ENCODE assay signal across 15 mouse cellular contexts in the genomic region with DNA sequence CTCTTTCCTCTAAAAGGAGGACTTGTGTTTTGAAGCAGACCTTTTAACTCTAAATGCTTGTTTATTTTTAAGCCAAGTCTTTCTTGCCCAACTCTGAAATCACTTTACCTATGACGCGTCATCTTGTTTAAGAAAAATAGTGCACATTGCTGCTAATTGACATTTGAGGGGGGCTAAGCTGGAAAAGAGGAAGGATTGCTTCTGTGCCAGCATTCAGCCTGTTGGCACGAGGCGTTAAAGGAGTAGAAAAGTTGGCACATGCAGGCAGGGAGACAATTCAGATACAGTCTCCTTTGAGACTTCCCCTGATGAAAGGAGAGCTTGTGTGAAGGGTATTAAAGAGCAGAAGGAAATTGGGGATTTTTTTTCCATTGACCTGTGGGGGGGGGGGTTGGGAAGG. TPM values are rescaled to one million over a fixed set of nuclear protein-coding genes. Genes with fewer than 3 reads are reported as not detected.
DNase-seq lines count a peak whose midpoint lies in the region.
"Had no signal": no experiment of that assay in that cellular context is flagged by ENCODE, and none has a peak within 500 bp of the region (broad histone marks: within the 10 kb centered on the region; RNA-seq: fewer than 3 reads in every experiment).

No protein-coding gene starts in this region.

- peak; percentile 22 to 29 for DNase-seq in cerebellum, postnatal 14 days
- DNase-seq in cerebellum, postnatal 4 days (ENCODE audit: low spot score in 2 of 2) = no peak
- peak; percentile 10 for DNase-seq in layer of hippocampus, adult 9-11 months
- DNase-seq in layer of hippocampus, adult 11-12 months (ENCODE audit: low spot score) = no peak
- DNase-seq in right cerebral cortex, postnatal 10 days (ENCODE audit: low spot score in 2 of 2) = peak; percentile 59 to 68
- DNase-seq in right cerebral cortex, adult 2 months (ENCODE audit: low spot score in 2 of 2) = no peak
- DNase-seq in heart, postnatal 4 days = no peak
- DNase-seq: cerebellum, adult 11-12 months; heart, postnatal 36 days; kidney, adult 11 months; kidney, postnatal 36 days; lung, adult 2 months; right cerebral cortex, postnatal 14 days; thymus, postnatal 36 days had no signal

RNA-seq across cellular contexts. Expression of a gene that starts 3.2 kb away (rescaled TPM):
- total RNA-seq in heart, postnatal 4 days (2021) = not detected
- total RNA-seq: gastrocnemius, postnatal 4 days; heart, postnatal 36 days had no signal

Comparison
In these comparisons a context has a peak if more than half of its experiments do, and no peak if none do; other contexts are left out.
1. DNase-seq: peak in cerebellum, postnatal 14 days (2 of 2), layer of hippocampus, adult 9-11 months (single experiment) and right cerebral cortex, postnatal 10 days (2 of 2); none in cerebellum, postnatal 4 days (0 of 2), layer of hippocampus, adult 11-12 months (single experiment), right cerebral cortex, adult 2 months (0 of 2) and heart, postnatal 4 days (single experiment).